Mouse (Mus musculus) left cerebral cortex, postnatal 25 days (tissue): Measurements from ENCODE around the gene Plekhs1. TPM values are rescaled to one million over a fixed set of nuclear protein-coding genes. Genes with fewer than 3 reads are reported as not detected.
A peak's percentile ranks its signal among the peaks of the same experiment; 100 is the strongest.

Experiments used
- DNase-seq, 2 experiments: peaks; one replicate each; pipeline ENCODE4 v3.0.0; 2022; ENCODE audit warnings: low spot score in 2 of 2, mixed read lengths in 1 of 2
- intact Hi-C: fragments of 180-260 bp; cut with DNase I; formaldehyde crosslinking; loops from one replicate; pipeline ENCODE4 v1.15.1; 2025
- total RNA-seq, 2 experiments: library from RNA; stranded (reverse); gene quantifications; 2 replicates each; pipeline ENCODE4 v1.2.3; 2021

Plekhs1 gene
- total RNA-seq, 2 experiments from 2014 or later = 0.96 to 1.1 TPM

DNA sequence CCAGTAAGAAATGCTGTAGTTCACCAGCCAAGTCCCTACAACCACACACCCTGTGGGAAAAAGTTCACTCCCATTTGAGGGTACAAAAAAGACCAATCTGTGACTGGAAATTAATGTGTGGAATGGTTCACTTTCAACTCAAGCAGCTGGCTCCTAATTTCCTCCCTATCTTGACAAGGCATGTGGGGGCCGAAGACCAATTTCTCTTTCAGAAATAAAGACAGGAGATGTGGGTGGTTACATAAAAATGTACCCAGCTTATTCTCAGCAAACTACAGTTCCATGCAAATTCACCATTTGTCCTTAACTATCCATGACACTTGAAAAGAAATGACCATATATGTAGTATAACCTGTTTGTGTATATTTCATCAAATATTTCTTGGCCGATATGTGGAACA is 9.0 kb upstream of the Plekhs1 start:
- intact Hi-C loops = loop anchor here (2.0 kb wide), 1 partner anchor 18 kb away; no protein-coding TSS in a partner anchor

DNA sequence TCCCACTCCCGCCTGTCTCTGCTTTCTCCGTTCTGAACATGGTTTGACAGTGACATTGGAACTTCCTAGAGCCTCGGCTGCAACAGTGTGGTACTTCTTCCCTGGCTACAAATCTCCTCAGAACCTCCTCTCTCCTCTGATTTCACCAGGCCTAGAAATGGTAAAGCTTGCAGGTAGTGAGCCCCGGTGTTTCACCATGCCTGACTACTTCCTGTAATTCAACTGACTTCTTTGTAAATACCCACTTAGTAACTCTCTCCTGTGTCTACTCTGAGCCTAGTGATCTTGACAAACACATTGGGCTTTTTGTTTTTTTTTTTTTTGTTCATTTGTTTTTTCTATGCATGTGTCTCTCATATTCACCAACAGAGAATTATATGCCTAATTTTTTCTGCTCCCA is 6.6 kb upstream of the Plekhs1 start:
- no peak for DNase-seq
- intact Hi-C loops = no loop called here

More for the DNA sequence above, 9.0 kb upstream of the Plekhs1 start:
- DNase-seq = peak; percentile 14 to 79

DNA sequence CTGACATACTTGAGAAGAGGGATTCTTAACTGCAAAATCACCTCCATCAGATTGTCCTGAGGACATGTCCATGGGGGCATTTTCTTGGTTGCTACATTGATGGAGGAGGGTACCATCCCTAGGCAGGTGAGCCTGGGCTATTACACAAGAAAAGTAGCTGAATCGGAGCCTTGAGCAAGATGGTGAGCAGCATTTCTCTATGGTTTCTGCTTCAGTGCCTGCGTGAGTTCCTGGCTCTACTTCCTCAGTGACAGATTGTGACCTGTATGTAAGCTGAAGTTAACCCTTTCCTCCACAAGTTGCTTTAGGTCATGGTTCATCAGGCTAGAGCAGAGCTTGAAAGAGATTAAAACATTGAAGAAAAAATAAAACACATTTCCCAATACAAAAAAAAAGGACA is 6.1 kb upstream of the Plekhs1 start:
- intact Hi-C loops = no loop called here
- DNase-seq = no peak

DNA sequence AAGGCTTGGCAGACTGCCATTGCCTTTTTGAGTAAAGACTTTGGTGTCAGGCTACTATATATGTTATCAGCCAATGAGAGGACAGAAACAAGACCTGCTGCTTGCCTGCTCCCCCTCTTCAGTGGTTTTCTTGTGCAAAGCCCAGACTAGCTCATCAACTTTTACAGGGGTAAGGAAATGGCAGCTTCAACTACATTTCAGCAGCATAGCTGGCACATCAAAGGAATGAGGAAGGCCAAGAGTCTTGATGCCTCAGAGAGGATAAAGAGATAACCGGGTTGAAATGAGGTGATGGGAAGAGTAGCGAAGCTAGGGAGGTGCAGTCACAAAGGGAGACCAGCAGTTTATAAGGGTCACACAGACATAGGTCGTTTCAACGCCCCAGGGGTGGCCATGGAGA is 3.9 kb upstream of the Plekhs1 start:
- DNase-seq = no peak
- intact Hi-C loops = no loop called here

DNA sequence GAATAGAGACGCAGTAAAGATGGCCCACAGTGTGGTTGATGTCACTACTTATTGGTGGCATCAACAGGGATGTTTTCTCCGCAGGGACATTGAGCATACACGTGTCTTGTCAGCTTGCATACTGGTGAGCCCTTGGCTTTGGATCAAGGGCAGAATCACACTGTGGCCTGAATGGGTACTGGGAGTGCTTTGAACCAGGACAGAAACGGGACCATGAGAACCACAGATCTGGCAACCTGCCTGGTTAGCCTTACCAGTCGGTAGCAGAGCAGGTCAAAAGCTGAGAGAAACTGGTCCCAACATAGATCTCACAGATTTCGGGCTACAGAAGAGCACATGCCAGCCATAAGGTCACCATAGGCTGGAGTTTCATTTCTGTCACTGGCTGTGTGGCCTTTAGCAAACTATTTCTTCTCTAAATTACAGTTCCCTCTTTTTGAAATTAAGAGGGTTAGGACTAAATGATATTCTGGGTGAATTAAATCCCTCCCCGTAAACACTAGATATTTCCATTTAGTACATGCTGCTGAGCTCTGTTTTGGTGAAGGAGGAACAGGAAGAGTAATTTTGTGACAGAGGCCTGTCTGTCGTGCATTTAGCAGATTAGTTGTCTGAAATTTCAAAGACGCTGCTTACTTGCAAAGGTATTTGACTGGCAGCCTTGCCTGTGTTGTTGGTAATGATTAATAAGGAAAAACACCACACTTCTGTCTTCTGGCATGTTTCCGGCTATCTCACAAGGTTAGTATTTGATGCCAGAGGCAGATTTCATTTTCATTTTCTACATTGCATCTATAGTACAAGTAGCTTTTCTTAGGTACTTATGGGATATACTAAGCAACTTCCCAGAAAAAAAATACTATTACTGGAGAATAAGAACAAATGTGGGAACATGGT is 2.0 kb upstream of the Plekhs1 start:
- intact Hi-C loops = no loop called here
- no peak for DNase-seq

DNA sequence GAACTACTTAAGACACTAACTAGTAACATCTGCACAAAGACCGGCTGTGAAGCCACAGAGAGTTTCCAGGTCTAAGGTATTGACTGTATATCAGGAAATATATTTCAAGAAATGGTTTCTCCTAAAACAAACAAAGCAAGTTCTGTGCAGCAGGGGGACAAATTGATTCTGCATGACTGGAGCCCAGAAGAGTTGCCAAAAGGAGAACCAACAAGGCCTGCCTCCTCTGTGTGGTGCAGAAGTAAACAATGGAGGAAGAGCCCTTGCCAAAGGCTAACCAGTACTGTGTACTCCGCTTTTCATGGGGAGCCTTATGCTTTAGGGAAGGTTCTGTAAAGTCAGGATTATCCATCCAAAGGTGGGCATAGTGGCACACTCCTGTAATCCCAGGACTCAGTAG is 1.2 kb upstream of the Plekhs1 start:
- no peak for DNase-seq
- intact Hi-C loops = no loop called here

DNA sequence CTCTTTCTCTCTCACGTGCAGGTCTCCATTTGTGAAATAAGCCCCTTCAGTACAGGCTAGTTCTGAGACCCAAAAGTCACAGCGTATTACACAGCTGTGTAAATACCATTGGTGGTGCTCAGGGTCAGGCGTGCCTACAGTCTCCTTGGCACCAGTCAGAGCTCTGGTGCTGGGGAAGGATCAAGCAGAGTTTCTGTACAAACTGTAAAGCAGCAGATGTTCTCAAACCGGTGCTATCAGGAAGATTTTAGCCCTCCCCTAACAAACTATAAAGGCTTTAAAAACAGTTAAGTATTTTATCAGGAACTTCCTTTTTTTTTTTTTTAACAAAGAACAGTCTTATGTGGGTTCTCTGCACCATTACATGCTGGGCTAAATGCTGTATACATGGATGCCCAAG is 1.3 kb downstream of the Plekhs1 start:
- no peak for DNase-seq
- intact Hi-C loops = no loop called here

DNA sequence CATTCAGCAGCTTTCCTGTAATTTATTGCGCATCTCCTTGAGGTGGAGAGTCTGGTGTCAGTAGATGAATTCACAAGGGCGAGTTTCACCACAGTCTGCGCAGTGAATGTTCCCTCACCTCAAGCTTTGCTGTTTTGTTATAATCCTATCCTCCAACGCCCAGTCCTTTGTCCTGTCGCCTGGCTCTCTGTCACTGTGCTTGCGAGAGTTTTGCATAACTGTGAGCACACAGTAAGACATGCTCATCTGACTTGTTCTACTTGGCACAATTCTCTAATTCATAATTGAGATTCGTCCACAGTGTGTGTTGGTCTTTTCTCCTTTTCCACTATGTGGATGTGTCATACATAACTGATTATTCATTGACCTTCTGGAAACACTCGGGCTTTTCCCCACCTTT is 5.0 kb downstream of the Plekhs1 start:
- intact Hi-C loops = no loop called here
- DNase-seq = no peak

DNA sequence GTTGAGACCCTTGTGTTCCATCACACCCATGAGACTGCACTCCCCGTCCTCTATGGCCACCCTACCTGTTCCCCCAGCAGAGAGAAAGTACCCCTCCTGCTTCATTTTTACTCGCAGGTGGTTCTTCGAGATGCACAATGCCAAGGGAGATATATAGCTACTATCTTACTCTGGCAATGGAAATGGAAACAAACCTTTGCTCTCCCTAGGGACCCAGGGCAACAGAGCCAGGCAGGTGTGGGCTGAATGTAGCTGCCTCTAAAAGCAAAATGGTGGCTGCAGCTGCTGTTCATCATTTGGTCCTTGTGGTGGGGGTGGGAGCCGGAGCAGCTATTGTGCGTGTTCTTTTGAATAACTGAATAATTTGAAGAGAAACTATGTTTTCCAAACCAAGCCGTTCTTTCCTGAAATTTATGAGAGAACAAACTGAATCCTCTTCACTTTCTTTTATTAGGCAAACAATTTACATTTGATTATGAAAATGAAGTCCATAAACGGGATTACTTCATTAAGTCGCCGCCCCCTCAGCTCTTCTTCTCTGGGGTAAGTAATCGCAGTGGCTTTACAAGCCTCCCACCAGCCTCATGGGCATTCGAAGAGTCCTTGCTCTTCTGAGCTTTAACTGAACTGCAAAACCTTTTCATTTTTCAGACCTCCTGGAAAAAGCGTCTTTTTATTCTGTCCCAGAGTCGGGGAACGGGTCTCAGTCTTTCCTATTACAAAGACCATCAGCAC is 9.0 kb downstream of the Plekhs1 start:
- intact Hi-C loops = loop anchor here (2.0 kb wide), 1 partner anchor 18 kb away; no protein-coding TSS in a partner anchor
- DNase-seq = peak in 1 of 2 experiments; percentile 58

DNA sequence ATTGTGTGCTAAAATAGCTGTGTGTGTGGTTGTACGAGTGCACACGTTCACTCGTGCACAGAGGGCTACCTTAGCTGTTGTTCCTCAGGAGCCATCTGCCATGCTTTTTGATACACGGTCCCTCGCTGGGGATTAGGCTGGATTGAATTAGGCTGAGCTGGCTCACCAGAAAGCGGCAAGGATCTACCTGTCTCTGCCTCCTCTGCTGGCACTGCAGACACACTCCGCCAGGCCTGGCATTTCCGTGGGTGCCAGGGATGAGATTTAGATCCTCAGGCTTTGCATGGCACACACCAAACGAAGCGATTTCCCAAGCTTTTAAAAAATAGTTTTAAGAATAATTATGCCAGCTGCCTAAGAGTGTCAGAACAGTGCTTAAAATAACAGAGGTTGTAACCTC is 10.5 kb downstream of the Plekhs1 start:
- peak in 1 of 2 experiments; percentile 45 for DNase-seq
- intact Hi-C loops = loop anchor here (2.0 kb wide), 1 partner anchor 19 kb away; no protein-coding TSS in a partner anchor

DNA sequence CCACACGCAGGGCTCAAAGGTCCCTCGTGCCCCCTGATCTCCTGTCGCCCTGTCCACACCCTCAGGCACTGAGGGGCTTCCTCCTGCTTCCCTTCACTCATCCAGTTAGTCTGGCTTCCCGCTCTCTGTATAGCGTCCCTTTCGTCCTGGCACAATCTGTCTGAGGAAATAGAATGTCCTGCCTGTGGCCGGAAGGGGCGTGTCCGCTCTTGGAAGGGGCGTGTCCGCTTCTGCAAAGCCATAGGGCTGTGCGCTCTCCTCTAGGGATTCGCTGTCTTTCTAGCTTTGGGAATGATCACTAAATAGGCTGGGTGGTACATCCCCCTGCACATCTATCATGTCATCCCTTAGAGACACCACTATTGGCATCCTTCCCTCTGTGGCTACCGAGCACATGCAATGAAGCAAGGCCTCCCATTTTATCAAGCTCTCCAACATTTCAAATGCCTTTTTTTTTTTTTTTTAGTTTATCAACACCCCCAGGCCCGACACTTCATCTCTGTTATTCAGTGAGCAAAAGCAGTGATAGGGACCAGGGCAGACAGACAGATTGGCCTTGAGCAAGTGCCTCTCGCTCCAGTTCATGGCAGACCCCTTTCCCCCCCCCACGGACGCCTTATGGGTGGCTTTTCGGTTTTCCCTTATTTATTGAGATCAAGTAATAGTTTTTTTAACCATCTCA is 13.6 kb downstream of the Plekhs1 start:
- no peak for DNase-seq
- intact Hi-C loops = no loop called here

DNA sequence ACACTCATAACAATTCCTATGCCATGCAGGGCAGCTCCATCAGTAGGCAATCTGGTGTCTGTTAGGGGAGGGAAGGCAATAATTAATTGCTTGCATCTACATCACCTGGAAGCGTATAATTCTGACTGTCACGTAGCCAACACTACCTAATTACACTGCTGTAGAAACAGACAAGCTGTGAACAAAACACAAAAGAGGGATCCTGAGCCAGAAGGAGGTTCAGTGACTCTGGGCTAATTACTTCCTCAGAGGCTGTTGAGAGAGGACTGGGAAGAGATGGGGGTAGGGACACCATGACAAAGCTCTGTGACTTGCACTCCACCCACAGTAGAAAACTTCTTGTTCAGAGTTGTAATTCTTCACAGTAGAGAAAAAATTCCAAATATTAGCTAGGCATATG is 15.1 kb downstream of the Plekhs1 start:
- intact Hi-C loops = no loop called here
- DNase-seq = no peak

DNA sequence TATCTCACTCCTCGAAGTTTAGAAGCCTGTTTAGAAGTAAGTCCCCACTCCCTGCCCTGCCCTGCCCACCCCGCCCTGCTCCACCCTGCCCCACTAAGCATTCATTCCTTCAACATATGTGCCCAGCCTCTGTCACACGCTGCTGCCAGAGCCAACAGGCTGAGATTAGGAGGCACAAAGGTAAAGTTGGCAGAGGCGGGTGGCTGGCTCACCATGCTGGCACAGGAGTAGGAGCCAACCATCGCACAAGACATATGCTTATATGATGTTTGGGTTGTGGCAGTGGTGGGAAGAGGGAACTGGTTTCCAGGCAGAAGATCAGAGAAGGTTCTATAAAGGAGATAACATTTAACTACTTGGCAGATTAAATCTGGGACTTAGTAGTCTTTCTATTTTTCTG is 15.8 kb downstream of the Plekhs1 start:
- DNase-seq = peak in 1 of 2 experiments; percentile 51
- intact Hi-C loops = no loop called here

DNA sequence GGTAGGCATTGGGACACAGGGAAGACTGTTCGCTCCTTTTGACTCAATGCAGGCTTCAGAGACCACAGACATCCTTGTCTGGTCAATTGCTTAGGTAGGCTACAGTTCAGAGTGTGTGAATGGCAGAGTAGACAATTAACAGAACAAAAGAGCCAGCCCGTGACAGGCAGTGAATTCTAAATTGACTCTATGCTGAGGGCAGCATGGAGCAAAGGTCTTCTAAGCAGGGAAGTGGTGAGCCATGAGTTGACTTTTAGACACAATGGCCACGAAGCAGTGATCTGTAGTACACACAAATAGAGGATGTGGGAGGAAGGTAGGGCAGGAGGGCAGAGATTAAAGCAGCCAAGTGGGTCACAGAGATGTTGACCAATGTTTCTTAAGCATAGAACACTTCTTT is 16.4 kb downstream of the Plekhs1 start:
- no peak for DNase-seq
- intact Hi-C loops = no loop called here

DNA sequence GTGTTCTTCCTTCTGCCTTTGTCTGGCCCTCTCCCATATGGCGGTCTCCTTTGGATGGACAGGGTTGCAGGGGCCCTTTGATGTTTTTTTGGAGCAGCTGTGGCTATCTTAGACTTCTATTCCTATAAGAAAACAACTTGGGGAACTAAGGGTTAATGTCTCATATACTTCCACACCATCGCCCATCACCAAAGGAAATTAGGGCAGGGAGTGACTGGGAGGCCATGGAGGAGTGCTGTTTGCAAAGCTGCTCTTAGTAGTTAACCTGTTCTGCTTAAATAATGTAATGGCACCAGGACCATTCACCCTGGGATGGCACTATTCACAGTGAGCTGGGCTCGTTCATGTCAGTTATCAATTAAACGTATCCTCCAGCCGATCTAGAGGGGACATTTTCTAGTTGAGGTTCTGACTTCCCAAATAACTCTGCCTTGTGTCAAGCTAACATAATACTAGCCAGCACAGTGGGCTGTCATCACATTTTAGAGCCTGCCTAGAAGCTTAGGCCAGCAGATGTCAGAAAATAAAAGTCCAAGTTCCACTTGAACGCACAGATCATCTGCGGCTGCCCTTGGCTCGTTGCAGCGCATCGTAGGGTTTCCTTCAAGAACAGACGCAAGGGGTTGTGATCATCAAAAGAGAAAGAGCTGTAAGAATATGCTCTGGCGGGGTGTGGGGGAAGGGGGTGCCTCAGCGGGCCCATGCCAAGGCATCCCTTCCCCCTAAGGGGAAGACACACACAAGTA is 23.4 kb downstream of the Plekhs1 start:
- intact Hi-C loops = no loop called here
- no peak for DNase-seq

DNA sequence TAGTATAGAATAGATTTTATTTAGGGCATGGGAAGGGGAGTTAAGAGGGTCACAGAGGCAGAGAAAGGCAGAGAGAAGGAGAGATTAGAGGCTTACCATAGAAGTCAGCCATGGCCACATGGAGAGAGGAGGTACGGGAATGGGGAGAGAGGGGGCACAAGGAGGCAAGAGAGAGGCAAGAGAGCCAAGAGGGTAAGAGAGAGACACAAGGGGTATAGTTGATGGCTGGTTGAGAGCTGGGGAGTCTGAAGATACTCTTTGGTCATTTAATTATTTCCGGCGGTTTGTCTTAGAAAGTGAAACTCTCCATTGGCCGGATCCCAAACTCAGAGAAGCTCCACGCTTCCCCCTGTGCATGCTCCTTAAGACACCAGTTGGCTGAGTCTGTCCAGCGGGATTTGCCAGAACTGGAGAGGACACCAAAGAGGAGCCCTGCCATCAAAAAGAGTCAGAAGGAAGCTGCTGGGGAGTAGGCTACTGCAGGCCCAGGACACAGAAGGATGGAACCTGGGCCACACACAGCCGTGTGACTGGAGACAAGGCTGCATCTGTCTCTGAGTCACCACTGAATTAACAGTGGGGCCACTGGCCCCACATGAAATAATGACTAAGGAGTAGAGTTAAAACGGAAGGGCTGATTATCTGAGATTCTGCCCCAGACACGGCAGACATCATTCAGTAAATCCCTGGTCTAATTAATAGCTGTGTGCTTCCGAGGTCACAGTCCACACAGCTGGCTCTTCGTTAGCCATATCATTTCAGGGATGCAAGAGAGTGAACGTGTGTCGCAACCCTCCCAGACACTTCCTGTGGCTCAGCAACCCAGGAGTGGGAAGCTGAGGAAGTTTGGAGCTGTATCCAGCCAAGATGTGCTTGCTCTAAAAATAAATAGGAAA is 24.2 kb downstream of the Plekhs1 start:
- no peak for DNase-seq
- intact Hi-C loops = no loop called here

DNA sequence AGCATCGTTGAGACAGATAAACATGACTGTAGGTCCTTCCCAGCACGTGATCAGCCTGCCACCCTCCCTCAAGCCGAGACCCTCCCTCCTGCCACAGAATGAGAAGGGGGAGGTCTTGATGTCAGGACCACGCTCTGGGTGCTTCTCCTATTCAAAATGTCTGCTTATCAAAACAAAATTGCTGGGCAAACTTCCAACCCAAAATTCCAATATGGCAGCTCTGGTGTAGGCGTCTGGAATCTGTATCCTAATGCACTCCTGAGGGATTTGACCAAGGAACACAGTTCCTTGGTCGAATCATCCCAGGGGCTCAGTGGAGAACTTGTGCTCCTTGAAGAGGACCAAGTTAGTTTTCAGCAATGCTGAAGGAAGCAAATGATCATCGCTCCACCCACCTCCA is 25.5 kb downstream of the Plekhs1 start:
- DNase-seq = no peak
- intact Hi-C loops = no loop called here

DNA sequence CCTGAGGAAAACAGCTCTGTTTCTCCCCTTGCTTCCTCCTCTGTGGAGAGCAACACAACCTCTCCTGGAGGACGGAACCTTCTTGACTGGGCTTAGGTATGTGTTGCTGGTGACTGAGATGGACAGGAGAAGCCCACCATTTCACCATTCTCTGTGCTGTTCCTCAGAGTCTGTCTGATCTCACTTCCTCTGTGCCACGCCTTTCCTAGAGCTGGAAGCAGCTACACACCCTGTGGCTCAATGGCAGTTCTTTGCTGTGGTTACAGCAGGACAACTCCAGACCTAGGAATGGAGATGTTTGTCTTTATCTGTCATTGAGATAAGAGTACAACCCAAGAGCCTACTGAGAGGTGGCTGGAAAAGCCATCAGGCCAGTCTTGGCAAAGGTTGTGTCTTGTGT is 25.9 kb downstream of the Plekhs1 start:
- intact Hi-C loops = no loop called here
- DNase-seq = no peak

DNA sequence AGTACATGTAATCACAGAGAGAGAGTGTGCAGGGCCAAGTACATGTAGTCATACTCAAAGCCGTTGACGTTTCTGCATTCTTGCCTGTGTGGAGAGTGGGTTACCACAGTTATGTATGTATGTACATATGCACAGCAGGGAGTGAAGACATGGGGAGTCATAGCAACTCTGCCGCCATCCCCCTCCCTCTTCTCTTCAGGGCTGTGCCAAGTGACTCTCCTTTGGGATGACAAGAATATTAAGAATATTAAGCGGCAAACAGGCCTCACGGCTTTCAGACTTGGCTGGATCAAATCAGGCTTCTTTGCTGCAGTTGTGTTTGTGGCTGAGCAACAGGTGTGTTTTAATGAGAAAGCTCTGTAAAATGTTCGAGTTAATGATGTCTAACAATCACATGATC is 28.2 kb downstream of the Plekhs1 start:
- intact Hi-C loops = no loop called here
- DNase-seq = no peak
